In genomic region chr3:34640690-34641600, GRCm38 (mm10) we compare ENCODE assay signal across 7 mouse cellular contexts. TPM values are rescaled to one million over a fixed set of nuclear protein-coding genes. Genes with fewer than 3 reads are reported as not detected.
DNase-seq lines count a peak whose midpoint lies in the region; ATAC-seq and TF ChIP-seq lines count a peak whose summit lies in the region.

No protein-coding gene starts in this region.

- no peaks in the 10 kb centered on the region for H3K36me3 ChIP-seq in embryonic facial prominence, embryonic 11.5 days (replicated peaks; ENCODE audit: control insufficient read depth, insufficient read depth, low read depth, low read length)
- H3K36me3 ChIP-seq in limb, embryonic 10.5 days: no peaks in the 10 kb centered on the region
- H3K36me3 ChIP-seq in small intestine, adult 2 months (ENCODE audit: control insufficient read depth, insufficient read depth, low read length): no peaks in the 10 kb centered on the region

- H3K9me3 ChIP-seq in embryonic facial prominence, embryonic 11.5 days (replicated peaks; ENCODE audit: control insufficient read depth, low read length): no peaks in the 10 kb centered on the region
- H3K9me3 ChIP-seq in limb, embryonic 10.5 days (replicated peaks): no peaks in the 10 kb centered on the region

- 3% methylated on average over 33 of the region's 33 CpGs for WGBS in embryonic facial prominence, embryonic 11.5 days
- 4% methylated on average over 33 of the region's 33 CpGs for WGBS in limb, embryonic 10.5 days
- WGBS in small intestine, adult 2 months: 10% methylated on average over 33 of the region's 33 CpGs

- peak overlapping the region; percentile 71 for H3K27ac ChIP-seq in left cerebral cortex, adult 2 months
- H3K27ac ChIP-seq in embryonic facial prominence, embryonic 11.5 days (replicated peaks; ENCODE audit: low read depth, low read length): no peak overlapping the region
- no peak overlapping the region for H3K27ac ChIP-seq in limb, embryonic 10.5 days
- H3K27ac ChIP-seq in small intestine, adult 2 months (ENCODE audit: insufficient read depth, low read depth, low read length): no peak overlapping the region

- no peak for TF ChIP-seq POLR2A in small intestine, adult 2 months (IDR thresholded peaks at IDR 0.05; ENCODE audit: low read depth, low read length)

- peaks cover 5% of the 10 kb centered on the region; the same call in 1 of the 2 replicates for H3K4me1 ChIP-seq in embryonic facial prominence, embryonic 11.5 days (ENCODE audit: control insufficient read depth, insufficient read depth, low read length)
- H3K4me1 ChIP-seq in limb, embryonic 10.5 days: peaks cover 13% of the 10 kb centered on the region
- no peaks in the 10 kb centered on the region for H3K4me1 ChIP-seq in small intestine, adult 2 months (ENCODE audit: control insufficient read depth, insufficient read depth, insufficient read length, low read length)

- no peak overlapping the region for H3K9ac ChIP-seq in embryonic facial prominence, embryonic 11.5 days (replicated peaks; ENCODE audit: low read length)

- H3K4me3 ChIP-seq in left cerebral cortex, adult 2 months: peak overlapping the region; percentile 37
- H3K4me3 ChIP-seq in embryonic facial prominence, embryonic 11.5 days (ENCODE audit: low read depth, low read length): no peak overlapping the region
- no peak overlapping the region for H3K4me3 ChIP-seq in limb, embryonic 10.5 days
- H3K4me3 ChIP-seq in small intestine, adult 2 months (ENCODE audit: low read depth, low read length): no peak overlapping the region

- no peak overlapping the region for H3K4me2 ChIP-seq in embryonic facial prominence, embryonic 11.5 days (ENCODE audit: low read depth, low read length)

- peak; percentile 65 for TF ChIP-seq CTCF in left cerebral cortex, adult 2 months (IDR thresholded peaks at IDR 0.05)
- TF ChIP-seq CTCF in small intestine, adult 2 months (IDR thresholded peaks at IDR 0.05; ENCODE audit: extremely low read depth, insufficient read length, insufficient replicate concordance, low read depth, low read length): peak; percentile 47; the same call in 1 of the 2 replicates

- intact Hi-C loops in left cerebral cortex, adult 2 months (cut with DNase I): loop anchor here (2.0 to 10.0 kb wide), 3 partner anchors 198 to 764 kb away; no protein-coding TSS in a partner anchor
- intact Hi-C loops in left cerebral cortex, postnatal 36 days (cut with DNase I): loop anchor here (5.0 to 10.0 kb wide), 3 partner anchors 354 to 704 kb away; no protein-coding TSS in a partner anchor

- peak; percentile 59 to 69 for DNase-seq in left cerebral cortex, adult 2 months (ENCODE audit: extremely low spot score in 1 of 2, low spot score in 2 of 2)
- no peak for DNase-seq in left cerebral cortex, postnatal 36 days (ENCODE audit: low spot score in 2 of 2)
- DNase-seq in adrenal gland, postnatal 36 days: peak; percentile 60 to 61
- DNase-seq in embryonic facial prominence, embryonic 11.5 days (ENCODE audit: low spot score): peak; percentile 84
- peak; percentile 89 for DNase-seq in limb, embryonic 10.5 days (ENCODE audit: low spot score)
- no peak for DNase-seq in natural killer cell, adult 2 months (ENCODE audit: low spot score in 2 of 2)

- no peak for ATAC-seq in embryonic facial prominence, embryonic 11.5 days (replicated peaks; ENCODE audit: insufficient number of reproducible peaks, low FRiP score, low TSS enrichment, low read depth)

- peaks cover 38% of the 10 kb centered on the region for H3K27me3 ChIP-seq in embryonic facial prominence, embryonic 11.5 days (ENCODE audit: control insufficient read depth, insufficient read depth, low read length)
- H3K27me3 ChIP-seq in limb, embryonic 10.5 days (ENCODE audit: low read depth, poor library complexity, severe bottlenecking): peaks cover 100% of the 10 kb centered on the region
- H3K27me3 ChIP-seq in small intestine, adult 2 months (ENCODE audit: control insufficient read depth, insufficient read depth, low read length): peaks cover 33% of the 10 kb centered on the region

RNA-seq across cellular contexts. Expression of gene Sox2, which starts 9.3 kb away (rescaled TPM):
- 10 to 100 TPM; 37.8 to 38.2 TPM for total RNA-seq in left cerebral cortex, adult 2 months (2021)
- 10 to 100 TPM; 39.9 to 44.4 TPM for total RNA-seq in left cerebral cortex, postnatal 36 days (2021)
- total RNA-seq in adrenal gland, postnatal 36 days (2021): under 1 TPM; 0.26 to 0.53 TPM
- 13.2 and 13.7 TPM in 2 replicates for polyA plus RNA-seq in embryonic facial prominence, embryonic 11.5 days (2014; fragmentation: Nextera tagmentation; extraction: Ambion mirVana)
- 0.09 and 0.20 TPM in 2 replicates for polyA plus RNA-seq in limb, embryonic 10.5 days (2016; fragmentation: Nextera tagmentation; extraction: Ambion mirVana)
- 2.4 TPM in 1 of 2 replicates, not detected in the other for polyA plus RNA-seq in small intestine, adult 2 months (2012; rRNA removed)

Comparison
In these comparisons a context has a peak if more than half of its experiments do, and no peak if none do; other contexts are left out.
1. DNase-seq: peak in left cerebral cortex, adult 2 months (2 of 2), adrenal gland, postnatal 36 days (2 of 2), embryonic facial prominence, embryonic 11.5 days (single experiment) and limb, embryonic 10.5 days (single experiment); none in left cerebral cortex, postnatal 36 days (0 of 2) and natural killer cell, adult 2 months (0 of 2).
2. RNA of gene Sox2, which starts 9.3 kb away (total RNA-seq): 39.9 to 44.4 TPM in left cerebral cortex, postnatal 36 days and 37.8 to 38.2 TPM in left cerebral cortex, adult 2 months; 0.26 to 0.53 TPM in adrenal gland, postnatal 36 days; every median in the first group is over 10 times any median in the second.